Mouse (Mus musculus) adrenal gland, adult 10 weeks (tissue): ENCODE results near the gene Eml6. TPM values are rescaled to one million over a fixed set of nuclear protein-coding genes. Genes with fewer than 3 reads are reported as not detected.

Experiments
- polyA plus RNA-seq: library from polyadenylated mRNA; stranded (reverse); fragments of 350-450 nt; fragmentation: Illumina TruSeq; extraction: RNeasy Lipid Tissue Mini Kit (QIAGEN cat#74804); gene quantifications from one replicate; pipeline ENCODE4 v1.2.3, GENCODE M21; 2014; ENCODE audit warnings: low read depth, low replicate concordance

Eml6 gene
- polyA plus RNA-seq = 4.3 TPM

DNA sequence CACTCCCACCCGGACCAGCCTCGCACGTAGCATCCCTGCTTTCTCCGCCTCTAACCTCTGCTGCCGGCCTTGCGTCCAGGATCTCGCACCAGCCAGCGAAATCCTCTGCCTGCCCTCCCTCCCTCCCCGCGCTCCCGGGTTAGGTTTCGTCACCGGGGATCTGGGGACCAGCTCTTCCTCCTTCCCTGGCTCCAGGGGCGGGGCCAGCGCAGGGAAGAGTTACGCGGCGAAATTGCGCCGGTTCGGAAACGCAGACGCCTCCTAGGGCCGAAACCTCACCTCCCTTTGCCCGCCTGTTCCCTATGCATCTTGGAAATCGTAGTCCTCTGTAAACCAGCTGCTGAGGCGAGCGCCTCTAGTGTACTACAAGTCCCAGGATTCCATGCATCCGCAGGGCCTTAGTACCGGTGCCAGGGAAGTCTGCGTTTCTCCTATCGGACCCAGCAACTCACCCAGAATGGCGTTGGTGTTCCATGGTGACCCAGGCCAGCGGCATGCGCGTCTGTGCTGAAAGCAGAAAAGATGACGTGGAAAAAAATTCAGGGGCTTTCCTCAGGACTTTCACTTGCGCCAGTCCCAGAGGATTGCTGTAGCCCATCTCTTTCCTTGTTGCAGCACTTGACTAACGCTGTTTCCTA lies at the start of gene Eml6:
Eml6 (minus strand) TSS at position 199 of the 638 bp plus-strand sequence.

DNA sequence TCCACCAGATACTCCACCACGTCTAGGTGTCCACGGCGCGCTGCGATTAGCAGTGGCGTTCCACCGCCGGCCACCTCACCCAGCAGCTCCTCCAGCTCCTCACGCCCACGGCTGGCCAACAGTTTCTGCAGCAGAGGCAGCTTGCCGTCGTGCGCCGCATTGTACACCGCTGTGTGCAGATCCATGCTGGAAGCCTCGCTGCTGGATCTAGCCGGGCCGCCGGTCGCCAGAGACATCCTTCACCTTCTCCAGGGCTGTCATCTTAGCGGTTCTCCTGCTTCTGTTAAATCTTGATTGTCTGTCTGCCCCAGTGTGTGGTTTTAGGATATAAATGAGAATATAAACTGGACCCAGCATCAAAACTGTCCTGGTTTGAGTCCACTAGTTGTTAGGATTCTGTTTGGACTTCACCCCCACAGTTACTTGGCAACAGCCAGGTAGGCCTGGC lies 200.5 kb downstream of the Eml6 start, which contains the start of gene 4931440F15Rik:
4931440F15Rik (minus strand) TSS at position 398 of the 448 bp plus-strand sequence.

Other genes starting within 250 kb of the Eml6 start
- gene 4931440F15Rik, start 200.4 kb downstream of the Eml6 start, polyA plus RNA-seq = not detected
- 318 TPM for gene Sptbn1, start 242.1 kb upstream of the Eml6 start, polyA plus RNA-seq